Mouse (Mus musculus) gastrocnemius, adult 8-10 months (tissue): ENCODE measurements at regions not wholly inside any gene's neighbourhood (a gene's known extent, or its start where the extent isn't known, plus 50 kb on each side); places are given as distances from the start of the nearest gene placed in this dataset.
"Not testable (repeated sequence)": the region's sequence is repeated elsewhere in the genome, so short reads cannot be mapped to it uniquely, and the experiment has no call there.

Experiments used
- DNase-seq, 2 experiments: peaks; one replicate each; pipeline ENCODE4 v3.0.0; 2022; ENCODE audit warnings: low spot score in 2 of 2

DNA sequence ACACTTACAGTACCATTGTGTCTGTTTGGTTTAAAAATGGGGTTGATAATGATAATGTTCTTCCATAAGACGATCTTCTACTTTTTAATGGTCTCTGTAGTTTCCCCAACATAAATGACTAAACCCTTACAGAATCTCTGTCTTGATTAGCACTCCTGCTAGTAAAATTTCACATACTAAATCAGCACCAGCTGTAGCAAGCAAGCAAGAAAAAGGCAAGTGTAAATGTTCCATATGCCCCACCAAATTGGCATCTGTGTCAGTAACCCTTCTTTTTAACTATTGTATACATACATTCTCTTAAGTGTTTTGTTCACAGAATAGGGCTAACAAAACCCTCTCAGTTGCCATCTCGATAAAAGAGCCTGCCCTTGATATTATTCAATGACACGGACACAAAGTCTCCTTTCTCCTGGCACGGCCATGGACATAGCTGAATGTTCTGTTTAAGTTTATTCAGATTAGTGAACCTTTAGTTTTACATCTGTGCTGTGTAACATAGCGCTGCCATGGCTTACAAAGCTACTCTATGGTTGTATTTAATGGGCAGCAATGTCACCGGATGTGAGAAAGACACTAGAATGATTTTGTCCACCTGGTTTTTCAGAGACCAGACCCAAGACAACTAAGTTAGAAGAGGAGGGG lies 414.3 kb downstream of the Gtdc1 start:
- DNase-seq: no peak

DNA sequence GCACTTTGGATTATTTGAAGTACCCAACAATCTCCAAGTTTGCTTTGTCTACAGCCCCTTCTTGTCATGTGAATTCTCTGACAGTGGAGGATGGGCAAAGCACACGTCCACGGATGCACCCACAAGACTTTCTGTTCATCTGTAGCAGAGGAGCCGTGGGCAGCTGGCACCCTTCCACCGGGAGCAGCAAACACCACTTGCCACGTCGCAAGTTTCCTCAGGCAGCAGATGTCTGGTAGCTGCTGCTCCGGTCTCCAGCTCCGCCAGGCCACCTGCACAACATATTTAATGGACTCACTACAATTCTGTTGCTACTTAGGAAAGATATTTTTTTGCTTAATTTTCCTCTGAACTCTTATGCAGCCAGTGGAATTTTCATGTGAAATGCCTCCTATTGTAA lies 415.1 kb downstream of the Gtdc1 start:
- peak in 1 of 2 experiments; percentile 20 for DNase-seq

DNA sequence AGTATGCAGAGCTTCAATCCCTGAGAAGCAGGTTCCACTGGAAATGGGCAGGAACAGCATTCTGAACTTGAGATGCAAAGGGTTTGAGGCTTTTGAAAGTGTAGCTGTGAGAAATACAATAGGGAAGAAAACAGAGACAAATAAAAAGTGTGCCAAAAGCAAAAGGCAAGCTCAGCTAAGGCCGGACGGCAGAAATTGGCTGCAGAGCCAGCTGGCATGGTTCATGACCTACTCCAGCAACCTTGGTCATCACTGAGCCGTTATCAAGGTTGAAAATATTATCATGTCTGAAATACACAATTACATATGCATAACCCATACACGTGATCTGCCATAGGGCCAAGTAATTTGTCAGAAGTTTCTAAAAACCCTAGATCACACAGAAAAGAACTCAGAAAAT lies 418.4 kb downstream of the Gtdc1 start:
- DNase-seq: no peak

DNA sequence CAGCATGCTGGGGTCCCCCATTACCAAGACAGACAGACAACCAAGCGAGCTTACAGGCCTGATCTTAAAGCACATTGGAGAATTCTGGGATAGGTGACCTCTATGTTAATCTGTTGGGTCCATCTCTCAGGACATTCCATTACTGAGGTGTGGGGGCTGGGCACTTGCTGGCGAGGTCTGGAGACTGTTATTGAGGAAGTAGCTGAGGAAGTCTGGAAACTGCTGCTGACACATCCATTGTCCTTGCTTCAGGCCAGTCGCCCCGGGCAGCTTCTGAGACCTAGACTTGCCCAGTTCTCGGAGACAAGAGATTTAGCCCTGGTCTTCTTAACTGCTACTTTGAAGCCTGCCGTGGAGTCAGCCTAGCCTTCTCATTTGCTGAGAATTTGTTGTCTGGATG lies 423.2 kb downstream of the Gtdc1 start:
- no peak for DNase-seq

DNA sequence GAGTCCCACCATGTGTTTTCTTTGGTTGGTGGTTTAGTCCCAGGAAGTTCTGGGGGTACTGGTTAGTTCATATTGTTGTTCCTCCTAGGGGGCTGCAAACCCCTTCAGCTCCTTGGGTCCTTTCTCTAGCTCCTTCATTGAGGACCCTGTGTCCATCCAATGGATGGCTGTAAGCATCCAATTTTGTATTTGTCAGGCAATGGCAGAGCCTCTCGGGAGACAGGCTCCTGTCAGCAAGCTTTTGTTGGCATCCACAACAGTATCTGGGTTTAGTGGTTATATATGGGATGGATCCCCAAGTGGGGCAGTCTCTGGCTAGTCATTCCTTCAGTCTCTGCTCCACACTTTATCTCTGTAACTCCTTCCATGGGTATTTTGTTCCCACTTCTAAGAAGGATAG lies 436.7 kb downstream of the Gtdc1 start:
- not testable (repeated sequence) for DNase-seq

DNA sequence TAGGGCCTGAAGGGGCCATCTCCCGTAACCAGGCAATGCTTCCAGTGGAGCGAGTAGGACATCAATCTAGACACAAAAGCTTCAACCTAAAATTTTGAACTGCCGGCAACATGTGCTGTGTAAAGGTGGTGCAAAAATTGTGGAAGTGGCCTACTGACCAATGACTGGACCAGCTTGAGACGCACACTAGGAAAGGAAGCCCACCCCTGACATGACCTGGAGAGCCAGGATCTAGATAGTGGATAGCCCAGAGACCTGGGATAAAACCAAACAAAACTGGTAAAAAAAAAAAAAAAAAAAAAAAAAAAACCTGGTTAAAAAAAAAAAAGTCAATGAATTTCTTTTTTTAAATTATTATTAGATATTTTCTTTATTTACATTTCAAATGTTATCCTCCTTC lies 437.2 kb downstream of the Gtdc1 start:
- no peak for DNase-seq

DNA sequence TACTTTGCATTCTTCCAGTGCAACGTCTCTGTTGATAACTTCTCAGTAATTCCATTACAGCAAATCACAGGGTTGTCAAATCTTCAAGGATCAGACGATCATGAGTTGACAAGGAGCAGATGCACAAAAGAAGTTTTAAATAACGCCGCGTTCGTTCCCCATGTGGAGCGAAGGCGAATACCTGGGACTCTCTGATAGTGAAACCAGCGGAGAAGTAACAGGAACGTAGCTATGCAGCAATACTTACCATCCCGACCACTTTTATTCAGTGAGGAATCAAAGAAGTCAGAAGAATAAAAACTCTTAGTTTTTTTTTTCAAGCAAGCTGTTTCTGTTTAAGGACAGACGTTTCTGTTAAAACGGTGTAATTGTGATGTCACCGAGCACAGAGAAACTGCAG lies 441.6 kb downstream of the Gtdc1 start:
- DNase-seq: no peak

DNA sequence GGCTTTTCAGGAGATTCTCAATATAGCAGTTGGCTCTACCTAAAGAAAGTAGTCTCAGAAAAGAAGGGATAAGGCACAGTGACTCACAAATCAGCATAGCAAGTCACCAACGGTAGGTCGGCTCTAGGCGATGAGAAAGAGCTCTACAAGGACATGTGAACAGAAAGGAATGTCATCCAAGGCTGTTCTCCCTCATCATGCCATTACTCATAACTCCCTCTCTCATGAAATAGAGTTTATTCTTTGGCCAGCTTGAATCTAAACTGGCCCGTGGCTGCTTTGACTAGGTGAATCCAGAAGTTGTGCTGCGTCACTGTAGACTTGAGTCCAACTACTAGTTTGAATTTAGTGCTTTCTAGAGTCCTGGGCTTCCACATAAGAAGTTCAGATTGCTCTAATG lies 447.7 kb downstream of the Gtdc1 start:
- DNase-seq: no peak

DNA sequence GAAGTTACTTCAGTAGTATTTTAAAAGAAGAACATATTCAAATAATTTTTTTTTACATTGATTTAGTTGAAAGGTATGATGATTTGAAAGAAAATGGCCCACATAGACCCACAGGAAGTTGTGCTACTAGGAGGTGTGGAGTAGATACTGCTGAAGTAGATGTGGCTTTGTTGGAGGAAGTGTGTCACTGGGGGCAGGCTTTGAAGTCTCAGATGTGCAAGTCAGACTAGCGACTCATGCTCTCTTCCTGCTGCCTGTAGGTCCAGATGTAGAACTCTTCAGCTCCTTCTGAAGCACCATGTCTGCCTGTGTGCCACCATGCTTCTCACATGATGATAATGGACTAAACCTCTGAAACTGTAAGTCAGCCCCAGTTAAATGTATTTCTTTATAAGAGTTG lies 452.0 kb downstream of the Gtdc1 start:
- no peak for DNase-seq

DNA sequence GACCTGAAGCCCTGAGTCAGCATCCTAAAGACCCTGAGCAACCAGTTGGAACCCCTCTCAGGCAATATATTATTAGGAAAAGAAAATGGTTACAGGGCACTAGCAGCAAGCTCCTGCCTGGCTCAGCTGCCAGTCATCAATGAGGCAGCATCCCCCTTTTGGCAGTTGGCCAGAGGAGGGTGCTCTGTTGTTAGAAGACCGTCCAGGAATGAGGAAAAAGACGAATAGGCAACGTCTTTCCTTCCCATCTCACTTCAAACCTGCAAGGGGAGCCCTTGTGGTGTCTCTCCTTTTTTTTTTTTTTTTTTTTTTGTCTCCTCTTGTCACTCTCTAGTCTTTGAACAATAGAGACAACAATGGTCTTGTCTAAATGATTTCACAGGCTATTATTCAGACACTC lies 452.8 kb downstream of the Gtdc1 start:
- no peak for DNase-seq

DNA sequence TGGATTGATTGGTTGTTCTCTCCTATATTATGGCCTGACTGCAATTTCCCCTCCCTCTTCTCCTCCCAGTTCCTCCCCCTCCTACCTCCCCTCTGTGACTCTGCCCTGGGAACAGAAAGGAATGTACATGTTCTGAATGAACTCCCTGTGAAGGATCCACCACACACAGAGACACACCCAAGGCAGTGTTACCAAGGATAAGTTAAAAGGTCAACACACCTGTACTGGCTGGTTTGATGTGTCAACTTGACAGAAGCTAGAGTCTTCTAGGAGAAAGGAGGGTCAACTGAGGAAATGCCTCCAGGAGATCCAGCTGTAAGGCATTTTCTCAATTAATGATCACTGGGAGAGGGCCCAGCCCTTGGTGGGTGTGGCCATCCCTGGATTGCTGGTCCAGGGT lies 456.1 kb downstream of the Gtdc1 start:
- DNase-seq: no peak

DNA sequence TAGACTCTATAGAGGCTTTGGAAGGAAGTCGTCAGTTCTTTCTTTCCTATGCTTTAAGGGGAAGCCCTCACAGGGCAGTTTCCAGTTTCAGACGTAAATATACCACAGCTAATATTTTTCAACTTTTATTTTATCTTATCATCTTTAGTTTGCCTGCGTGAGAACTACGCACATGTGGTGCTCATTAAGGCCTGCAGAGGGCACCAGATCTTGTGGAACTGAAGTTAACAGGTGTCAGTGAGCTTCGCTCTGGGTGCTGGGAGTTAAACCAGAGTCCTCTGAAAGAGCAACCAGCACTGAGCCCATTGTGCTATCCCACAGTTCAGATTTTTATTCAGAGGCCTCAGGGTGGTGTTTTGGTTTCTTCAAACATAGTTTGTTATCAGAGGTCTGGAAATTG lies 456.5 kb downstream of the Gtdc1 start:
- DNase-seq: no peak

DNA sequence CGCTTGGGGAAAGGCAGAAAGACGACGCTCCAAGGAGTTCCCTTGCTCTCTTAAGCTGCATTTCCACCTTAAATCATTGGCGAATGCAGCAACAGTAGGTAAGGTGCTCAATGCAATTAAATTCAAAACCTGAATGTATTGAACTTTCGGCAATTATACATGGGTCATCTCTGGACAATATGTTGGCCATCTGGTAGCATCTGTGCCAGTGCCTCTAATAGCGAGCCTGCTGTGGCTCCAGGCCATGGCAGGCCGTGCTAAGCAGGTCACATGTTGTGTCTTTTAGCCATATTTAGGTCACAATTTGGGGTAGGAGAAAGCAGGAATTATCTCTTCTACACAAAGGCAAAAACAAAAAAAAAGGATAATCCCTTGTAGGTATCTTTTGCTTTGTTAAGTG lies 462.8 kb downstream of the Gtdc1 start:
- DNase-seq: no peak

DNA sequence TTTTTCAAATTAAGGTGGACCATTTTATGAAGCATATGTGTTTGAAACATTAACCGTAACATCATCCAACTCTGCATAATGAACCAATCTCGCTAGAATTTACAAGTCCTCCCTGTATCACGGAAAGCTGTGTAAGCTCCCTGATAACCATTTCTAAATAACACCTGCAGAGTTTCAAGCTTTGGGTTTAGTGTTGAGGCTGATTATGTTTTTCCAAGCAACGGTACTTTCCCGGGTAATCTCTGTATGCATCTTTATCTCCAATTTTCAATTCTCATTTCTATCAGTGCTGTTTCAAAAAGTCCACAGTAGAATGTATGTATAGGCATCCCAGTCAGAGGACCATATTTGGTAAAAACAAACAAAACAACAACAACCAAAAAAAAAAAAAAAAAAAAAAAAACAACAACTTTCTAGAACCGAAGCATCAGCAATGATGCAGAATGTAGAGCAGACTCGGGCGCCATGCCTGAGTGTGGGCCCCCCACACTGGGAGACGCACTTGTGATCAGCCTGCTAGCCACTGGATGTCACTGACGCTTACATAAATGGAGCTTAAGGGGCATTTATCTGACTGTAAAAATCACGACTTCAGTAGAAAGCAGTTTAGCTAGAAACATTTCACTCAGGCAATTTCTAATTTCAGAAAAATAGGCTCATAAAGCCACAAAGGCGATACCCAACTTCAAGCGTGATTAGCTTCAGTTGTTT lies 464.7 kb downstream of the Gtdc1 start:
- DNase-seq: no peak

DNA sequence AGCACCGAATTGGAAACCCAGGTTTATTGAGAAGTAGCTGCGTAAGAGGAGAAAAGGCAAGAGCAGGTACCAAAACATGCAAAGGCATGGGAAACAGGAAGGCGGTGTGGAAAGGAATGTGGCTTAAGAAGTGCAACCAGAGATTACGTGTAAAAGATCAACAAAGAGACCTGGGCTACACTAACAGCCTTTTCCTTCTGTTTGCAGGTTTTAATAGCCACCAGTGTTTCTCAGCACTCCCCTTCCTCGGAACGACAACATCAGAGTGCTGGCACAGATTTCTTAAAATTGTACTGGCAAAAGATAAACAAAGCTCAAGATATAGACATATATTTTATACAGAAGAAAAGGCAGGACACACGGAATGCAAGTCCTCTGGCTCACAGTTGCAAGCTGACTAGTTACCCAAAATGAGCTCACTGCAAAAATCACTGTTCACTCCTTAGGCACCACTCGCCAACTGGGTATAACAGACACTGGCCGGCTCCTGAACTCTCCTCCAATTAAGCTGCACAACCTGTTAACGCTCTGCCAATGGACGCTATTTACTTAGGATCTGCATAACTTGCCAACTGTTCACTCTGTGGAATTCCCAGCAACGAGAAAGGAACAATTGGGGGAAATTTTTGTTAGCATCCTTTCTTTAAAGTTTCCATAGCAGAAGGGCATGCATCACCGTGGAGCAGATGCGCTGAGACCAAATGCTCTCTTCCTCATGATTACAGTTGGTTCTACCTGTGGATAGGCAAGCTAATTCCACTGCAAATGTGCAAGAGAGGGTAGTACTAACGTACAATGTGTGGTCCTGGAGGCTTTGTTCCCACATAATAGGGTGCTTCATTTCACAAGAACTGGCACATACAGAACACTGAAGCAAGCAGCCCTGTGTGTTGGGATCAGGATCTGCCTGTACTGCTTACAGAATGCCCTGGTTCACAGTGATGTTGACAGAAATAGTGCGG lies 465.9 kb downstream of the Gtdc1 start:
- DNase-seq: no peak

DNA sequence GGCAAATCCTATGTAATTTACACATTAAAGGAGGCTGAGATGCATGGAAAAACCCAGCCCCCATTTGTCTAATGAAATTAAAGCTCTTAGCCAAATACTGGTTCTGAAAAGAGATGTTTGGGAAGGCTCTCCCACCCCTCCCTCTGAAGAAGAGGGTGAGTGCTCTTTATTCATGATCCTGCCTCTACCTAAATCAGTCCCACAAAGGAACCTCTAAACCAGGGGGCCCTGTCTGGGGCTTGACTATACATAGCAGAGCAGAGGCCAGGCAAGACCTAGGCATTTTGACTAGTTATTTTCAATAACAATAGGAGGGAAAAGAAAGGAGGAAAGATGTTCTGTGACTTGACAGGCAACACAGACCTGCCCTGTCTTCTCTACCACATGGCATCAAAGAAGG lies 478.0 kb downstream of the Gtdc1 start:
- DNase-seq: no peak
